Mouse (Mus musculus) adrenal gland, adult (tissue): ENCODE measurements around the gene Zcchc14.
A peak's percentile ranks its signal among the peaks of the same experiment; 100 is the strongest.

Source experiments
- DNase-seq, 2 experiments: peaks; one replicate each; pipeline ENCODE4 v3.0.0; 2022 to 2023; ENCODE audit warnings: low spot score in 1 of 2; ENCODE audit not compliant: inconsistent age in 2 of 2

Gene Zcchc14

DNA sequence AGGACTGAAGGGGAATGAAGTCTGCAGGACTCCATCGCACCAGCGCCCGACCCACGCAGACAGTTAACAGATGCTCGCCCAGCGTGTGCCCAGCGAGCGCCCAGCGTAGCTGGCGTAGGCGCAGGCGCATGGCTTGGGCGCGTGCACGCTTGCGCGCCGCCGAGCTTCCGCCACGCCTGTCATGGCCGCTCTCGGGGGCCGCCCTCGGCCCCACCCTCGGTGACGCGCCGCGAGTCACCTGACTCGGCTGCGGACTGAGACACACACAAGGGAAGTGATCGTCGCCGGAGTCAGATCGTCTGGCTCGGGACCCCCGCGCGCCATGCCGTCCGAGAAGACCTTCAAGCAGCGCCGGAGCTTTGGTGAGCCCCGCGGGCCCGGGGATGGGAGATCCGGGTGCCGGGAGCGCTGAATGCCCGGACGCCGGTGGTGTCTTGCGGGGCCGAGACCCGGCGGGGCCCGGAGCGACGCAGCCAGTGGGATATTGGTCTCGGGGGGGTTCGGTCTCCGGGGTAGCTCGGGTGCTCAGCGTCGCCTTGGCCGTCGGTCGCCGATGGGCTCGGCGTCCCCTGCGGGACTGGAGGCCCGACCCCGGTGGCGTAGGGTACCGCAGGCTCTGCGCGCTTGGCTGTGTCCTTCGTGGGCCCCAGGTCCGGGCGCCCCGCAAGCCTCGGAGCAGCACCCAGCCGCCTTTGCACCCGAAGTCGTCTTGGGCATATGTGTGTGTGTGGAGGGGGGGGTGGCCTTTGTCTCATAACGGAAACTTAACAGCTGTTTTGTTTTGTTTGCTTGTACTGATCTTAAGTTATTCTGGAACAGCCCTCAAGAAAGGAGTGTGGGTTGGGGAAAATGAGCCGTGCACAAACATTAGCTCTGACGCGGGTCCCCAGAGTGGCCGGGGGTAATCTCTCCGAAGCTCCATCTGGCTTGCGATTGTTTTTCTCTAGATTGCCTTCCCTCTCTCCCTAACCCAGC lies 62.2 kb downstream of the Zcchc14 start, which contains the start of gene Map1lc3b:
Gene Map1lc3b (plus strand): TSS at position 159 of the 975 bp plus-strand sequence.
- peak; percentile 97 to 98 for DNase-seq

DNA sequence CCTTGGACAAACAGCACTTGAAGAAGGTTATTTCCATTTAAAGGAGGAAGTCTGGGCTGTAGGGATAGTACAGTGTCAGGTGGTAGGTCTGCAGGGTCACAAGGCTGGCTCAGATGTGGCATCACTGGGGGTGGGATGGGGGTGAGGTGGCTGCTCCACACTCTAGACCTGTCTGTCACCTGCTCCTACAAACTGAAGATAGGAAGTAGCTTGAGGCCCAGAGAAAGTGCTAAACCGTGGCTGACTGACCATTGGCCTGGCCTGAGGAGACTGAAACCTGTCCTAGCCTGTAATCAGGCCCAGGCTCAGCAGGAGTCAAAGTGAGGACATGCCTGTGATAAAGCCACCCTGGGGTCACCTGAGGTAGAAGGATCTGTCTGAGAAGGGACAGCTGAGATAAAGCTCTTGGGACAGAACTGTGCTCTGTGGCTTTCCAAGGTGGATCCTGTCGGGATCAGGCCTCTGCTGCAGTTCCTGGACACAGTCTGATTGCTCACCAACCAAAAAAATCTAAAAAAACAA lies 63.4 kb downstream of the Zcchc14 start:
- peak in 1 of 2 experiments; percentile 38 for DNase-seq

DNA sequence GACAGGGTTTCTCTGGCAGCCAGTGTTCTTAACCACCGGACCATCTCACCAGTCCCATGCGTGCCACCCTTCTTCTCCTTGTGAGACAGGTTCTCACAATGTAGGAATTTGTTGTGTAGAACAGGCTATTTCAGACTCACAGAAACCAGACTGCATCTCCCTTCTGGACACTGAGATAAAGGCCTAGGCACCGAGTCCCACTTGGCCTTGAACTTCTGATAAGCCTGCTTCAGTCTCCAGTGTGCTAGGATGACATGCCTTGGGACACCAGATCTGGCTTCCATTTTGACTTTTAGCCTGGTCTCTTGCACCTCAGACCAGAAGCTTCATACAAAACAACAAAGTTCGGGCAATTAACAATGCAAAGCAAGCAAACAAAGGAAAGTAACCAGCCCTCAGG lies 64.0 kb downstream of the Zcchc14 start:
- peak in 1 of 2 experiments; percentile 23 for DNase-seq

DNA sequence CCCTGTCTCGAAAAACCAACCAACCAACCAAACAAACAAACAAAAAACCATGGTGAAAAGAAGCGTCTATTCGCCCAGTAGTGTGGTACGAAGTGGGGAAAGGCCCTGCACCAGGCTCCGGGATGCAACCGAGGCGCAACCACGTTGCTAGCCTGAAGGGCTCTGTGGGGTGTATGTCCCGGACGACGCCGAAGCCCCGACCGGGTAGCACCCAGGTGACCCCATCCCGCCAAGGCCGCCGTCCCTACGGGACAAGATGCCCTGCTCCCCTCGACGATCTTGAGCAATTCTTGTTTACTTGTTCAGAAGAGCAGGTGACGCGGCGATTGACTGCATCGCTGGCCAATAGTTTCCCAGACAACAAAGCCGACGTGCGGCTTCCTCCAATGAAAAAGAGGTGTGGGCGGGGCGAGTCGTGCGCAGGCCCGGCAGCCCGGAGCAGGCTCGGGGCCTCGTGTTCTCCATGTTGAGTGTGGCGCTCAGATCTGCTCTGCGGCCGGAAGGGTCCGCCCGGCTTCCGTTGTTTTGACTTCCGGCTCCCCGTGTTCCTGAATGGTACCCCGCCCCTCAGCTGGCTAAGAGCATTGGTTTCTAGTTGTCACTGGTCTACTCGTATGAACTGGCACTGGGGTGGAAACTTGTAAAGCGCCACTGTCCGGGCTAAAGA lies 67.4 kb downstream of the Zcchc14 start:
- DNase-seq = peak; percentile 100

DNA sequence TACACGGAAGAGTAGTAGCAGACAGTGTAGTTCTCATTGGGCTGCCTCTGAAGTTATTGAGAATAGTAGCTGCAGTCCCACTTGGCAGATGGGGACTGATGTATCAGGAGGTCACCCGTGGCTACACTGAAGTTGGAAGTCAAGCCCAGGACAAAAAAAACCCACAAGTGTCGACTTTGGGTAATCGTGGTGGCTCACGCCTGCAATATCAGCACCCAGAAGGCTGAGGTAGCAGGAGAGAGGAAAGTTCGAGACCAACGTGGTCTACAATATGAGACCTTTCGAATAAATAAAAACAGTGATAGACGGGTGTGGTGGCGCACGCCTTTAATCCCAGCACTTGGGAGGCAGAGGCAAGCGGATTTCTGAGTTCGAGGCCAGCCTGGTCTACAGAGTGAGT lies 68.0 kb downstream of the Zcchc14 start:
- DNase-seq = peak in 1 of 2 experiments; percentile 65

DNA sequence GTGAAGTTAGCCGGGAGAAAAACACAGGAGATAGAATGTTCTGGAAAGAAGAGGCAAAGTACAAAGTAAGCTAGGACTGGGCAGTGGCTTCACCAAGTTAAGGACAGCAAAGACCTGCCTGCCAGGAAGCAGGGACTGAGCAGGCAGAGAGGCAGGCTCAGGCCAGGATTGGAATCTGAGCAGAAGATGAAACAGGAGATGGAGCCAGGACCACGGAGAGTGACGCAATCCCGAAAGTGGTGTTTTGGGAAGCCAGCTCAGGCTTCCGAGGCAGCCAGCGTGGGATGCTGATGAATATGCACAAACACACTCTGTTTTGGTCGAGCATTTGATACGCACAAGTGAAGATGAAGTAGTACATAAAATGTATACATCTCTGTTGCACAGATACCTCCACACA lies 69.0 kb downstream of the Zcchc14 start:
- no peak for DNase-seq

- DNase-seq = no peak
These were observed 72.2 kb downstream of the Zcchc14 start for GRCm38 (mm10) chr8:121580465-121580864.

- DNase-seq = peak; percentile 94 to 98
These were observed 73.8 kb downstream of the Zcchc14 start, which contains the start of gene Fbxo31 for GRCm38 (mm10) chr8:121578676-121579451. TSS of gene Fbxo31 (minus strand) at chr8:121578806.

DNA sequence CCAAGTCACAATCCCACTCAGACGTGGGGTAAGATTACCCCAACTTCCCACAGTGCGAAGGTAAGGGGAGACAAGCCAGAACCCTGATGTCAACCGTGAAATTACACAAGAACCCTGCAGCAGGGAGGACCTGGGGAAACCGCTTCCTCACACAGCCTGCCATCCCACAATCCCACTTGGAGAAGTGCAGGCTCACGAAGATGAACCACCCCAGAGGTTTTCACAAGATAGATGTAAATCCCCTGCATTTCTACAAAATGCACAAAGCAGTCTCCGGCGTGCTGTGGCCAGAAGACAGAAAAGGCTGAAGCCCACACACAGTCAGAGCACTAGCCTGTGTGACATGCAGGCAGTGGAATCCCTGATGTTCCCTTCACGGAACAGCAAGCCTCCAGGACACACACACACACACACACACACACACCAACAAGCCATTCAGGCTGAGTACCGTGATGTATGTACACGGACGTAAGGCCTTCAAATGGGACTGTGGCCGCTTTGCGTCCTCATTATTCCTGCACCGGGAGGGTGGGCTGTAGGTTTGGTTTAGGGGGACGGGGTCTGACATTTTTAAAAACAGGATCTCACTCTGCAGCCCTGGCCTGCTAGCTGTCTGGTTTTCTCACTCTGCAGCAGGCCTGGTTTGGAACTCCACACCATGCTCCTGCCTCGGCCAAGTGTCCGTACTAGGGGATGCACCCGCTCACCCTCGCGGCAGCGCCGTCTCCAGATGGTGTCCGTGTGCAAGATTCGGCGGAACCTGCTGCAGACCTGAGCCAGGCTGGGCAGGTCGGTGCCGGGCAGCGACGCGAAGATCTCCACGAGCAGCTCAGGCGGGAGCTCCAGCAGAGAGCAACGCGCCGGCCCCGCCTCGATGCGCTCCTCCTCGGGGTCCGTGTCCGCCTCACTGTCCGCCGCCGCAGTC lies 74.7 kb downstream of the Zcchc14 start:
- DNase-seq = peak in 1 of 2 experiments; percentile 74

DNA sequence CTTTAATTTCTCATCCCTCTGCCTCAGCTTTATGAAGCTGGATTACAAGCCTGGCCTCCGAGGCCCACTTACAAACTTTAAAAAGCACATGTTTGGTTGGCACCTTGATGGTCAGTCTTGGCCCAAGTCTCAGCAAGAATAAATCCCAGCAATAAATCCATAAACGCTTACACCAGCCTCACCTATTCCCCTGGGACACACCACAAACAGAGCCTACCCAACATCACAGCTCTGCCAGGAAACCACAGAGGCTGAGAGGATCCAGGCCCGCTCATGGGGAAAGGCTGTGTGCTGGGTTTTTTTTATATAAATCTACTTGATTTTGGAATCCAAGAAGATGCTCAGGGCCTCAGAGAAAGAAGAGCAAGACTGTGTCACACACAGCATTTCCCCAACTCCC lies 77.0 kb downstream of the Zcchc14 start:
- no peak for DNase-seq

DNA sequence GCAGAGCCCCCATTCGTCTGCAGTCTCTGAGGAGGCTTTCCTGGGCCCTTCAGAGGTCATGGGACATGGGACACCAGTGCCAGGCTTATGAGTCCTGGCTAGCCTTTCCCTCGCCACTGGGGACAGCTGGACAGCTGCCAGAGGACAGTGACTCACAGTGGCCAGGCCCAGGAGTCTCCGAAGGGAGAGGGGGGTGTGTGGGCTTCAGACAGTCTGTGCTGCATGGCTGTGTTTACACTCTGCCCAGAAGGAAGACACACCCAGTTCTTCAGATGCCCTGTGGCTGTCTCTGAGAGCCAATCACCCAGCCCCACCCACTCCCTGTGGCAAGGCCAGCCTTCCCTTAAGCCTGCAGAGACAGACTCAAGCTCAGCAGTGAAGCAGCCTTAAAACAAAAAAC lies 79.4 kb downstream of the Zcchc14 start:
- DNase-seq = peak; percentile 89 to 96

- DNase-seq = no peak
These were observed 80.6 kb downstream of the Zcchc14 start for GRCm38 (mm10) chr8:121572121-121572520.

DNA sequence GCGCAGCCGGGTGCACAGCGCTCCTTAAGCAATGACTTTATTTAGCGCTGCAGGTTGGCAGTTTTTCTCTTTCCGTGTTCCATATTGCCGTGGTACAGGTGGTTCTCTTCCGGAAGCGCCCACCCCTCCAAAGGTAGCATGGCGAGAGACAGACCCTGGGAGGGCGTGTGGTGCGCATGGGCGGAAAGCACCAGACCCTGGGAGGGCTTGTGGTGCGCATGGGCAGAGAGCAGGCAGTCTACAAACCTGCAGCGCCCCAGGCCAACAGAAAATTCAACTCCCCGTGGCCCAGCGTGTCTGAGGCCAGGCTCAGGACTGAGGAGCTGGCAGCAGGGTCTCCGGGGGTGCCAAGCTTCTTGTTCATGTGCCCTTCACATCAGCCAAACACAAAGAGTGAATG lies 81.9 kb downstream of the Zcchc14 start:
- DNase-seq = no peak

DNA sequence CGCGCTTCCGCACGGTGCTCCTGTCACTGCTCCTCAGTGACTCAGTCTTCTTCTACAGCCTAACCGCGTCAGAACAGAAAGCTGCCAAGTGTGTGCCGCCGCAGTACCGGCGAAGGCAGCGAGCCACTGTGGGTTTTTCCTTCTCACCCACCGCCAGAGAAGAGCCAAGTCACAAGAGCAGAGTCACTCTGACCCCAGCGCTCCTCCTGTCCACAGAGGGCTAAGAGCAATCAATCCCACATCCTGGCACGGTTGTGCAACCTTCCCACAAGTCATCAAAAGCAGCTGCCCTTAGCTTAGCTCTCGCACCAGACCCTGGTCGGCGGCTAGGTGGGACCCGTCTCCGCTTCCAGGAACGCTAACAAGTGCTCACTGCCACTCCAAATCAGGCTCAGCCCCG lies 82.4 kb downstream of the Zcchc14 start:
- peak; percentile 70 to 79 for DNase-seq

- peak in 1 of 2 experiments; percentile 56 for DNase-seq
These were observed 84.4 kb downstream of the Zcchc14 start for GRCm38 (mm10) chr8:121568321-121568720.

DNA sequence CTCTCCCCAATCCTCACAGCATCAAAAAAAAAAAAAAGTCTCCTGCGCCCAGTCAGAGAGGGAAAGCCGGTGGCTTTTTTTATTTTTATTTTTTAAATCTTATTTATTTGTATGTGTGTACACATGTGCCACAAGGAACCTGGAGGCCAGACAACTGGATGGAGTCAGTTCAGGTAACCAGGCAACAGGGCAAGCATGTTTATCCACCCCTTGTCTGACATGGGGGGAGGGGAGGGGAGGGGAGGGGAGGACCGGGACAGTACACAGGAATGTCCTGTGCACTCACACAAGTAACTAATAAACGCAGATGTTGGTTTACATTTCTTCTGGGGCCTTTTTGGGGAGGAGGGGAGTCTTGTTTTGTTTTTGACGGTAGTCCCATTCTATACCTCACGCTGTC lies 89.0 kb downstream of the Zcchc14 start:
- DNase-seq = no peak

DNA sequence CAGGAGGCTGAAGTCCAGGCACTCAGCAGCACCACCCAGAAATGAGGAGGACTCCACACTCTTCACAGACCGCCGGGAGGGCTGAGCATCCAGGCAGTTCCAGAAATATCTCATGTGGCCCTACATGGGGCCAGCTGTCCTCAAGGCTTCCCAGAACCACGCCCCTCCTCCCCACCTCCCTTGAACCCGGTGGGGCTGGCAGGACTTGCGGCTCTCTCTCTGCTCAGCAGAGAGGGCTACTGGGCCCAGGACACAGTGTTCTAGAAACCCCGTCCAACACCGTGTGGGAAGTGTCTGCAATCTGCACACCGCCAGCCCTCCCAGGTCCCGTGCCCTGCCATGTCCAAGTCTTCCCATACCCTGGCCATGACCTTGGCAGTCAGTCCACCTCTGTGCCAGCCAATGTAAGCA lies 89.8 kb downstream of the Zcchc14 start:
- DNase-seq = peak; percentile 80 to 81

- peak in 1 of 2 experiments; percentile 46 for DNase-seq
These were observed 90.9 kb downstream of the Zcchc14 start for GRCm38 (mm10) chr8:121561636-121562345.
